Mouse (Mus musculus) CH12.LX (cell line): ENCODE data around the gene Gpr83.

Experiments
- CTCF ChIP-seq, 2 experiments: IDR thresholded peaks in 1 of 2; conservative IDR thresholded peaks in 1 of 2; 2 replicates each; pipeline ENCODE4 v1.5.1; 2011 to 2012; ENCODE audit warnings: low read depth in 2 of 2, low read length in 2 of 2, improper control_type of control experiment in 1 of 2, inconsistent platforms in 1 of 2, mild to moderate bottlenecking in 1 of 2, moderate library complexity in 1 of 2
- E2F4 ChIP-seq: IDR thresholded peaks from 2 replicates; pipeline ENCODE4 v1.6.1; 2011; ENCODE audit warnings: low read depth, low read length, improper control_type of control experiment; ENCODE audit not compliant: insufficient replicate concordance
- EP300 ChIP-seq: IDR thresholded peaks from 2 replicates; pipeline ENCODE4 v1.6.1; 2011; ENCODE audit warnings: low read length, improper control_type of control experiment
- JUND ChIP-seq: conservative IDR thresholded peaks from 2 replicates; pipeline ENCODE4 v1.6.1; 2011; ENCODE audit warnings: low read depth, low read length, improper control_type of control experiment
- POLR2A ChIP-seq: IDR thresholded peaks from 2 replicates; pipeline ENCODE4 v1.6.1; 2011; ENCODE audit warnings: low read depth, mild to moderate bottlenecking, improper control_type of control experiment, low read length
- POLR2AphosphoS2 ChIP-seq: IDR thresholded peaks from 2 replicates; pipeline ENCODE4 v1.6.1; 2011; ENCODE audit warnings: low read depth, low read length, improper control_type of control experiment
- USF1 ChIP-seq: IDR thresholded peaks from 2 replicates; pipeline ENCODE4 v1.6.1; 2014; ENCODE audit warnings: low read depth, mild to moderate bottlenecking, inconsistent platforms, low read length, improper control_type of control experiment
- ZKSCAN1 ChIP-seq: IDR thresholded peaks from 2 replicates; pipeline ENCODE4 v1.6.1; 2012; ENCODE audit warnings: low read depth, inconsistent platforms, low read length, improper control_type of control experiment, borderline replicate concordance
- ZMIZ1 ChIP-seq: IDR thresholded peaks from 2 replicates; pipeline ENCODE4 v1.6.1; 2012; ENCODE audit warnings: low read depth, mild to moderate bottlenecking, inconsistent platforms, low read length, improper control_type of control experiment
- ZNF384 ChIP-seq: IDR thresholded peaks from 2 replicates; pipeline ENCODE4 v1.6.1; 2012; ENCODE audit warnings: low read depth, low read length, improper control_type of control experiment, inconsistent platforms

DNA sequence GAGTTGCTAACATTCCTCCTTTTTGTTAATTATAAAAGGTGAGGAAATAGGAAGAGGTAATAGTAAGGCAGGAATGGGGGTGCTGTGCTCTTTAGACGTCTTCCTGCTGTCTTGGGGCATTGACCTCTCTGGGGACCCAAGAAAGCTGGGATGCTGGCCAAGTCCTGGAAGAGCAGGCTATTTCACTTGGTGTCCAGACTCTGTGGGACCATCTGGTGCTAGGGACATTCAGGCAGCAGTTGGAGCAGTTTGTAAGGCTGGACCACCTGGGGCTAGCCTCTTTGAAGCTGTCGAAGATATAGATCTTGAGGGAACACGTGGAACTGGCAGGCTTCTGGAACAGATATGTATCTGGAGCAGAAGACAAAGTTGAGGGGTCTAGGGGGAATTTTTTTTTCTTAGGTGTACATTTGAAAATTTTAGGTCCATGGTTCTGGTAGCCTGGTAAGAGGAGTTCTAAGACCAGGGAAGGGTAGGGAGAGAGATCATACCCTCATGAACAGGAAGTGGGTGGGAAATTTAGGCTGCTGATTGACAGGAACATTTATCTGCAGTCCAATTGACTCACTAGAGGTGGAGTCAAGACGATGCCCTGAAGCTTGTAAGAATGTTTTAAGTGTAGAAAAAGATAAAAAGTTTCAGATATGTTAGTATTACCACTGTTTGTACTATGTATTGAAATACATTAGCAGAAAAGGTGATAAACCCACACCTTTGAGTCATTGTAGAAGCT lies 2.9 kb upstream of the Gpr83 start:
- TF ChIP-seq POLR2AphosphoS2 (no peak), CTCF (conservative IDR thresholded peaks at IDR 0.05 in 1 of 2, IDR thresholded peaks at IDR 0.05 in 1 of 2; ENCODE audit: low read depth in 2 of 2, low read length in 2 of 2) (no peak), USF1 (no peak), ZNF384 (no peak), JUND (no peak), EP300 (no peak), POLR2A (no peak), E2F4 (no peak), ZKSCAN1 (no peak), ZMIZ1 (no peak)
